Mouse (Mus musculus) liver, embryonic 16.5 days (tissue): Measurements from ENCODE around the gene Snx9. TPM values are rescaled to one million over a fixed set of nuclear protein-coding genes. Genes with fewer than 3 reads are reported as not detected.
A peak's percentile ranks its signal among the peaks of the same experiment; 100 is the strongest.

Source experiments
- ATAC-seq: fragments of 200-750 bp; cut with Nextera tagmentation; 2 replicates; pipeline ENCODE4 v1.8.0; 2017; ENCODE audit warnings: low read depth, mild to moderate bottlenecking, moderate number of reproducible peaks, moderate library complexity
- H3K27ac ChIP-seq: fragments of 300-500 bp; sonication (generic); 2 replicates; pipeline ENCODE4 v1.5.1; 2014; ENCODE audit warnings: mild to moderate bottlenecking, low read length
- H3K27me3 ChIP-seq: fragments of 300-500 bp; sonication (generic); 2 replicates; pipeline ENCODE4 v1.6.1; 2014; ENCODE audit warnings: low read depth, low read length, mixed read lengths; ENCODE audit not compliant: control insufficient read depth, insufficient read depth
- H3K36me3 ChIP-seq: fragments of 300-500 bp; sonication (generic); 2 replicates; pipeline ENCODE4 v1.6.1; 2014; ENCODE audit warnings: mild to moderate bottlenecking; ENCODE audit not compliant: control insufficient read depth, insufficient read depth
- H3K4me1 ChIP-seq: fragments of 300-500 bp; sonication (generic); 2 replicates; pipeline ENCODE4 v1.6.1; 2014; ENCODE audit warnings: low read depth, low read length, mixed read lengths; ENCODE audit not compliant: control insufficient read depth
- H3K4me2 ChIP-seq: fragments of 300-500 bp; sonication (generic); 2 replicates; pipeline ENCODE4 v1.6.1; 2014; ENCODE audit warnings: low read depth, low read length, mixed read lengths
- H3K4me3 ChIP-seq: fragments of 300-500 bp; sonication (generic); 2 replicates; pipeline ENCODE4 v1.5.1; 2014; ENCODE audit warnings: low read depth, mild to moderate bottlenecking, low read length
- H3K9ac ChIP-seq: fragments of 300-500 bp; sonication (generic); 2 replicates; pipeline ENCODE4 v1.6.1; 2014; ENCODE audit warnings: low read depth, low read length
- H3K9me3 ChIP-seq: fragments of 300-500 bp; sonication (generic); replicated peaks from 2 replicates; pipeline ENCODE4 v1.6.1; 2016; ENCODE audit warnings: low read length; ENCODE audit not compliant: control insufficient read depth
- WGBS: fragments of 180-500 bp; shearing (Covaris S2); extraction: QIAGEN DNeasy Blood & Tissue Kit; methylation state at CpG from one replicate; pipeline ENCODE4 v1.1.7; 2014; ENCODE audit not compliant: insufficient replicate concordance; 5-methylcytosine and 5-hydroxymethylcytosine counted together
- polyA plus RNA-seq: library from polyadenylated mRNA; unstranded; fragments of >200 nt; fragmentation: Nextera tagmentation; extraction: Ambion mirVana; gene quantifications from 2 replicates; pipeline ENCODE4 v1.2.1, GENCODE M21; 2015

Gene Snx9
- polyA plus RNA-seq, 1 experiment from 2014 or later: 10.5 TPM

GRCm38 (mm10) chr17:5798900-5799299 is 42.2 kb upstream of the Snx9 start:
- peaks cover 34% of the 10 kb centered on the region for H3K4me1 ChIP-seq
- H3K4me3 ChIP-seq: peak overlapping the region; percentile 25
- no peak overlapping the region for H3K9ac ChIP-seq
- H3K36me3 ChIP-seq: no peaks in the 10 kb centered on the region
- peak overlapping the region; percentile 26; the same call in 1 of the 2 replicates for H3K27ac ChIP-seq
- H3K9me3 ChIP-seq: no peaks in the 10 kb centered on the region
- no peaks in the 10 kb centered on the region for H3K27me3 ChIP-seq
- peak overlapping the region; percentile 50 for H3K4me2 ChIP-seq
- 46% methylated on average over 5 of the region's 5 CpGs for WGBS
- ATAC-seq: no peak

GRCm38 (mm10) chr17:5799396-5800021 is 41.6 kb upstream of the Snx9 start:
- Histone ChIP-seq H3K9me3 (no peaks in the 10 kb centered on the region), H3K36me3 (no peaks in the 10 kb centered on the region), H3K9ac (no peak overlapping the region), H3K4me1 (peaks cover 34% of the 10 kb centered on the region), H3K27me3 (no peaks in the 10 kb centered on the region), H3K4me3 (no peak overlapping the region), H3K27ac (no peak overlapping the region), H3K4me2 (no peak overlapping the region)
- WGBS: 65% methylated on average over 17 of the region's 17 CpGs
- ATAC-seq: no peak

GRCm38 (mm10) chr17:5800254-5800653 is 40.9 kb upstream of the Snx9 start:
- H3K4me2 ChIP-seq: no peak overlapping the region
- WGBS: 60% methylated on average over 2 of the region's 2 CpGs
- H3K27ac ChIP-seq: no peak overlapping the region

GRCm38 (mm10) chr17:5800824-5801560 is 40.1 kb upstream of the Snx9 start:
- WGBS: 61% methylated on average over 7 of the region's 7 CpGs
- ATAC-seq: no peak
- no peaks in the 10 kb centered on the region for H3K9me3 ChIP-seq
- H3K4me3 ChIP-seq: no peak overlapping the region
- H3K27ac ChIP-seq: no peak overlapping the region
- no peaks in the 10 kb centered on the region for H3K36me3 ChIP-seq
- H3K9ac ChIP-seq: no peak overlapping the region
- H3K27me3 ChIP-seq: no peaks in the 10 kb centered on the region
- H3K4me2 ChIP-seq: no peak overlapping the region
- H3K4me1 ChIP-seq: peaks cover 37% of the 10 kb centered on the region

More at GRCm38 (mm10) chr17:5800254-5800653, 40.9 kb upstream of the Snx9 start:
- Histone ChIP-seq H3K36me3 (no peaks in the 10 kb centered on the region), H3K27me3 (no peaks in the 10 kb centered on the region), H3K9ac (no peak overlapping the region), H3K4me1 (peaks cover 34% of the 10 kb centered on the region), H3K9me3 (no peaks in the 10 kb centered on the region), H3K4me3 (no peak overlapping the region)
- ATAC-seq: no peak

- Histone ChIP-seq H3K9me3 (no peaks in the 10 kb centered on the region), H3K9ac (no peak overlapping the region), H3K4me3 (no peak overlapping the region), H3K27ac (no peak overlapping the region), H3K4me1 (peaks cover 36% of the 10 kb centered on the region), H3K27me3 (no peaks in the 10 kb centered on the region), H3K36me3 (no peaks in the 10 kb centered on the region), H3K4me2 (peak overlapping the region; percentile 11; the same call in 1 of the 2 replicates)
- WGBS: 14% methylated on average over 17 of the region's 17 CpGs
- 0 out of 2 replicates have a peak, but pooled peaks have one; percentile 11 for ATAC-seq
These were observed 39.1 kb upstream of the Snx9 start for GRCm38 (mm10) chr17:5801761-5802655.

GRCm38 (mm10) chr17:5802656-5802955 is 38.5 kb upstream of the Snx9 start:
- H3K36me3 ChIP-seq: no peaks in the 10 kb centered on the region
- no peak overlapping the region for H3K4me2 ChIP-seq
- H3K9me3 ChIP-seq: no peaks in the 10 kb centered on the region
- H3K4me3 ChIP-seq: no peak overlapping the region
- H3K27ac ChIP-seq: no peak overlapping the region
- H3K4me1 ChIP-seq: peaks cover 36% of the 10 kb centered on the region
- WGBS: 38% methylated on average over 5 of the region's 5 CpGs
- H3K27me3 ChIP-seq: no peaks in the 10 kb centered on the region
- ATAC-seq: no peak
- H3K9ac ChIP-seq: no peak overlapping the region

GRCm38 (mm10) chr17:5803229-5804012 is 37.7 kb upstream of the Snx9 start:
- Histone ChIP-seq H3K4me1 (peaks cover 33% of the 10 kb centered on the region), H3K9ac (no peak overlapping the region), H3K27me3 (no peaks in the 10 kb centered on the region), H3K4me2 (no peak overlapping the region), H3K4me3 (no peak overlapping the region), H3K9me3 (no peaks in the 10 kb centered on the region), H3K27ac (no peak overlapping the region), H3K36me3 (no peaks in the 10 kb centered on the region)
- 69% methylated on average over 10 of the region's 10 CpGs for WGBS
- ATAC-seq: no peak

GRCm38 (mm10) chr17:5804370-5805150 is 36.6 kb upstream of the Snx9 start:
- Histone ChIP-seq H3K4me3 (no peak overlapping the region), H3K36me3 (no peaks in the 10 kb centered on the region), H3K27me3 (no peaks in the 10 kb centered on the region), H3K4me1 (peaks cover 27% of the 10 kb centered on the region), H3K9me3 (no peaks in the 10 kb centered on the region), H3K9ac (no peak overlapping the region), H3K27ac (no peak overlapping the region), H3K4me2 (no peak overlapping the region)
- no peak for ATAC-seq
- whole genome bisulfite sequencing: 45% methylated on average over 12 of the region's 12 CpGs
